Mouse (Mus musculus): ENCODE measurements around the gene Col4a2. TPM values are rescaled to one million over a fixed set of nuclear protein-coding genes. Genes with fewer than 3 reads are reported as not detected.

Gene Col4a2
- total RNA-seq, 1 experiment from 2014 or later, result 16.9 TPM

DNA sequence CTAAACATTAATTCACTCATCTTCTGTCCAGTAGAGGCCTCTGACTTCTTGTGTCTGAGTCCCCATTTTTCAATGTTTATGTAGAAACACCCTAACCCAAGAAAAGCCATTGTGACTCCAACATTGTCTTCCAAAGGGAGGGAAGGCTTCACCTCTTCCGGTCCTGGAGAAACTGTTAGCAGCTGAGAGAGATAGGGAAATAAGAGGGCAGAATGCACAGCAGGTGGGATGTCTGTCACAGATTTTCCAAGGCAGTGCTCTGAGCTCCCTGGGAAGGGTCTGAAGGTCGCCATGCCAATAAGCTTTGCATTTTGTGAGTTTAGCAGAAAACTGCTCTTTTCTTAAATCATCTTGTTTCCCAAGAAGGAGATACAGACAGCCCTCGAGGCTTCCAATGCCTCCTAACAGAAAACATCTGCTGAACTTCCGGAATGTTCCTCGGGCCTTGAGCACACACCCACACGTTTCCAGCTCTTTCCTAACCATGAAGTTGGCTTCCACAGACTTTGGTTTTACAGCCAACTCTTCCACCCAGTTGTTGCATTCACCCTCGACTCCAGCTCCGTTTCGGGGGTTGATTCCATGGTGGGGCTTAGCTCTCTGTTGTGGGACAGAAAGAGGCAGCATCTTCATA, 72.8 kb downstream of the Col4a2 start:
- ATAC-seq (replicated peaks in 1 of 2; ENCODE audit: insufficient read depth in 1 of 2, low FRiP score in 2 of 2, low TSS enrichment in 1 of 2, low read depth in 1 of 2, poor library complexity in 2 of 2, severe bottlenecking in 2 of 2), result no peak

GRCm38 (mm10) chr8:11387282-11387681, 74.7 kb downstream of the Col4a2 start:
- no peak for ATAC-seq (replicated peaks in 1 of 2; ENCODE audit: insufficient read depth in 1 of 2, low FRiP score in 2 of 2, low TSS enrichment in 1 of 2, low read depth in 1 of 2, poor library complexity in 2 of 2, severe bottlenecking in 2 of 2)

- ATAC-seq (replicated peaks in 1 of 2; ENCODE audit: insufficient read depth in 1 of 2, low FRiP score in 2 of 2, low TSS enrichment in 1 of 2, low read depth in 1 of 2, poor library complexity in 2 of 2, severe bottlenecking in 2 of 2), result no peak
Observed at GRCm38 (mm10) chr8:11389275-11390050, 76.9 kb downstream of the Col4a2 start.

DNA sequence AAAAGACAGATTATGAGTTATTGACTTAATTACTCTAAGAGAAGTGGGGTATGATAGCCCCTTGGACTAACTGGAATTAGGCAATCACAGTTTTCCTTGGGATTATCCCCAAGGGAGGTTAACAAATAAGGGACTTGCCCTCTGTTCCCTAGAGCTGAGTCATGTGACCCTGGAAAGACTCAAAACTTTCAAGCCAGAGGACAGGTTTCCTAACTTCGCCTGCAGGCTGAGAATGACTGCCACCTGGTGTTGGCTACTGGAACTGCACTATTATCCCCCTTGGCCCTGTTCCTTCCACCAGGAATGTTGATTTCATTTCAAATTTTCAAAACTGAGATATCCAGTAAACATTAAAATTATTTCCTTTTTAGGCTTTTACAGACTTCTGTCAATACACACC, 80.1 kb downstream of the Col4a2 start:
- ATAC-seq (replicated peaks in 1 of 2; ENCODE audit: insufficient read depth in 1 of 2, low FRiP score in 2 of 2, low TSS enrichment in 1 of 2, low read depth in 1 of 2, poor library complexity in 2 of 2, severe bottlenecking in 2 of 2), result 0 out of 4 replicates have a peak, but pooled peaks of 1 of the 2 experiments have one; percentile 26

DNA sequence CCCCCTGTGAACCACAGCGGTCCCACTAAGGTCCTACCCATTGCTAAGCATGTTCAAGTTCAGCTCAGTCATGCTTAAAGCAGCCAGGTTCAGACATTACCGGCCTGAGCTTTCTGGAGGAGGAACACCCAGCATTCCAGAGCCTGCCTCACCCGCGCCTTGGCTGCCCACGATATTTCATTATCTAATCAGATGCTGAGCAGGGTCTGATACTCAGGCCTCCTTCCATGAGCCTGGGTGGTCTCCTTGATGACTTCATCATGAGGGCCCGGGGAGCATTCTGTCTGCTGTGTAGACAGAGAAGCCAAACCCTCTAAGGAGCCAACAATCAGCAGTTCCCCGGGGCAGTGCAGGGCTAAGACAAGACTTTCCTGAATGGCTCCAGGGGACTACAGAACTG, 80.6 kb downstream of the Col4a2 start:
- peak; percentile 13 to 15; a peak in 2 of 4 replicates for ATAC-seq (replicated peaks in 1 of 2; ENCODE audit: insufficient read depth in 1 of 2, low FRiP score in 2 of 2, low TSS enrichment in 1 of 2, low read depth in 1 of 2, poor library complexity in 2 of 2, severe bottlenecking in 2 of 2)

GRCm38 (mm10) chr8:11393607-11394006, 81.0 kb downstream of the Col4a2 start:
- peak; percentile 51 to 60 for ATAC-seq (replicated peaks in 1 of 2; ENCODE audit: insufficient read depth in 1 of 2, low FRiP score in 2 of 2, low TSS enrichment in 1 of 2, low read depth in 1 of 2, poor library complexity in 2 of 2, severe bottlenecking in 2 of 2)

- no peak for ATAC-seq (replicated peaks in 1 of 2; ENCODE audit: insufficient read depth in 1 of 2, low FRiP score in 2 of 2, low TSS enrichment in 1 of 2, low read depth in 1 of 2, poor library complexity in 2 of 2, severe bottlenecking in 2 of 2)
Observed at GRCm38 (mm10) chr8:11394773-11395172, 82.2 kb downstream of the Col4a2 start.

DNA sequence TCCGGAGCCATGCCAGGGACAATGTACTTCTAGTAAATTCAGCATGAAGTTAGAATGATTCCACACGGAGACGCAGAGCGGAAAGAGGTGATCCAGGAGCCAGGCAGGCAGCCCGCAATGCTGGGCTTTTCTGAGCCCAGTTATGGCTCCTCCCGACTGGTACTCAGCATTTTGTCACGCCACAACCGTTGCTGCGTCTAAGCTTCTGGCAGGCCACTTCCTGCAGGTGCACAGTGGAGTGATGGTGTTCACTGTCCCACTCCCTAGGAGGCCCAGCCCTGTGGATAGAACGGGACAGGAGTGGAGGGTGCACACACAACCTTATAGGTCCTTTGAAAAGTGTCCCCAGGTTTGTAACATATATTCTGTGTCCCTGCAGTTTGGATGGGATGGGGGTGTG, 83.0 kb downstream of the Col4a2 start:
- ATAC-seq (replicated peaks in 1 of 2; ENCODE audit: insufficient read depth in 1 of 2, low FRiP score in 2 of 2, low TSS enrichment in 1 of 2, low read depth in 1 of 2, poor library complexity in 2 of 2, severe bottlenecking in 2 of 2), result peak; percentile 38 to 39; a peak in 2 of 4 replicates

DNA sequence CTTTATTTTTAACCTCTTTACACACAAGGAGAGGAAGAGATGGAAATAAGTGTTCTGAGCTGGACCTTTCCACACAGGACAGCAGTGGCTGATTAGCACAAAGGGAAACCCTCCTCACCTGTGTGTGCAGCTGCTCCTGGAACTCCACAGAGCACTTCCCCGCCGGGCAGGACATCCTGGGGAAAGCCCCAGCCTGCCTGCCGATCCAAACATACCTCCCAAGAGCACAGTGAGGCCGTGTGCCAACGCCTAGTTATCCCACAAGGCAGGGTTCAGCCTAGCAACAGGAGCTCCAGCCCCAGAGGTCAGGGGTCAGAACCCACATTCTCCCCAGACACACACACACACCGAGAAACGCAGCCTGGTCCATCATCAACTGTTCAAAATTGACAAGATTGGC, 83.5 kb downstream of the Col4a2 start:
- no peak for ATAC-seq (replicated peaks in 1 of 2; ENCODE audit: insufficient read depth in 1 of 2, low FRiP score in 2 of 2, low TSS enrichment in 1 of 2, low read depth in 1 of 2, poor library complexity in 2 of 2, severe bottlenecking in 2 of 2)

DNA sequence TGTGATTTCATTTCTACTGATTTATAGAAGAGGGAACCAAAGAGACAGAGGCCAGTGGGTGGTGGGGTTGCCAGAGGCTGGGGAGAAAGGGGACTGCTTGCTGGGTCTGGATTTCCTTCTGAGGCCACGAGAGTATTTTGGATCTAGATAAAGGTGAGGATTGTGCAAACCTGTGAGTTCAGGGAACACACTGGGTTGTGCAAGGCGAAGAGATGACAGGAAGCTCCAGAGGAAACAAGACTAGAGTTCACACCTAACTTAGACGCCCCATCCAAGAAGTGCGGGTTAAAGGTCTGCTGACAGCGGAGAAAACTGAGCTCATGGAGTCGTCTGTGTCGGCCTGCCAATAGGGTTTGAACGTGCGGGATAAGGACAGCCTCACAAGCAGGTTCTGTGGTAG, 84.5 kb downstream of the Col4a2 start:
- ATAC-seq (replicated peaks in 1 of 2; ENCODE audit: insufficient read depth in 1 of 2, low FRiP score in 2 of 2, low TSS enrichment in 1 of 2, low read depth in 1 of 2, poor library complexity in 2 of 2, severe bottlenecking in 2 of 2), result no peak

GRCm38 (mm10) chr8:11399706-11400105, 87.1 kb downstream of the Col4a2 start:
- no peak for ATAC-seq (replicated peaks in 1 of 2; ENCODE audit: insufficient read depth in 1 of 2, low FRiP score in 2 of 2, low TSS enrichment in 1 of 2, low read depth in 1 of 2, poor library complexity in 2 of 2, severe bottlenecking in 2 of 2)

- ATAC-seq (replicated peaks in 1 of 2; ENCODE audit: insufficient read depth in 1 of 2, low FRiP score in 2 of 2, low TSS enrichment in 1 of 2, low read depth in 1 of 2, poor library complexity in 2 of 2, severe bottlenecking in 2 of 2), result no peak
Observed at GRCm38 (mm10) chr8:11400244-11400643, 87.6 kb downstream of the Col4a2 start.

DNA sequence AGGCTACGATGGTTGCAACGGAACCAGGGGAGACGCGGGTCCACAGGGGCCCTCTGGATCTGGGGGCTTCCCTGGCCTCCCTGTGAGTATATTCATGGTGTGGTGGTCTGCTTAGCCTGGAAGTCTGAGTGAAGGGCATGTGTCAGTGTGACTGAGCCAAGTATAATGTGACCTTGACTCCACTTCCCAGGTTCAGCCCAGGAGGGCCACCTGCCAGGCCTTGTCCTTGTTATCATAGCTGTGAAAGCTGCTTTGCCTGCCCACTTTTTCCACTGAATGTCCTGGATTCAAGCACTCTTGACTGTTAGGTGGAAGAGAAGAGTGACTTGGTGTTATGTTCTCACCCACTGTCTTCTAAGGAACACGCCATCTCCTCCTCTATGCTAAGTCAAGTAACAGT, 88.6 kb downstream of the Col4a2 start:
- no peak for ATAC-seq (replicated peaks in 1 of 2; ENCODE audit: insufficient read depth in 1 of 2, low FRiP score in 2 of 2, low TSS enrichment in 1 of 2, low read depth in 1 of 2, poor library complexity in 2 of 2, severe bottlenecking in 2 of 2)

GRCm38 (mm10) chr8:11402220-11402619, 89.6 kb downstream of the Col4a2 start:
- no peak for ATAC-seq (replicated peaks in 1 of 2; ENCODE audit: insufficient read depth in 1 of 2, low FRiP score in 2 of 2, low TSS enrichment in 1 of 2, low read depth in 1 of 2, poor library complexity in 2 of 2, severe bottlenecking in 2 of 2)

GRCm38 (mm10) chr8:11403813-11404212, 91.2 kb downstream of the Col4a2 start:
- ATAC-seq (replicated peaks in 1 of 2; ENCODE audit: insufficient read depth in 1 of 2, low FRiP score in 2 of 2, low TSS enrichment in 1 of 2, low read depth in 1 of 2, poor library complexity in 2 of 2, severe bottlenecking in 2 of 2), result peak; percentile 71 to 84; a peak in 3 of 4 replicates

DNA sequence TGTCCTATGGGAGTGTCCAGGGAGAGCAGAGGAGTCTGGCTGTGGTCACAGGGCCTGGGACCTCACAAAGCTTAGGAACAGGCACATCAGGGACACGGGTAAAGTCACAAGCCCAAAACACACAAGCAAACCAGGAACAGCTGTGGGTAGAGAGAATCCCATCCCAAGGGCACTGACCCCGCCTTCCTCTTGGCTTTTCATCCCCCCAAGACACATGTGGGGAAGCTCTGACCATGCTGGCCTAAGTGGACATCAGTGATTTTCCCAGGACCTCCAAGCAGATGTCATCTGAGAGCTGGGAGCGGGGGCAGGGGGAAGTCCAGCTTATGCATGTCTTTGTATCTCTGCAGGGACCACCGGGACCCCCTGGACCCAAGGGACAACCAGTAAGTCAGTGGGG, 92.0 kb downstream of the Col4a2 start:
- no peak for ATAC-seq (replicated peaks in 1 of 2; ENCODE audit: insufficient read depth in 1 of 2, low FRiP score in 2 of 2, low TSS enrichment in 1 of 2, low read depth in 1 of 2, poor library complexity in 2 of 2, severe bottlenecking in 2 of 2)

- ATAC-seq (replicated peaks in 1 of 2; ENCODE audit: insufficient read depth in 1 of 2, low FRiP score in 2 of 2, low TSS enrichment in 1 of 2, low read depth in 1 of 2, poor library complexity in 2 of 2, severe bottlenecking in 2 of 2), result no peak
Observed at GRCm38 (mm10) chr8:11405722-11406481, 93.3 kb downstream of the Col4a2 start.

GRCm38 (mm10) chr8:11411504-11412124, 99.0 kb downstream of the Col4a2 start:
- no peak for ATAC-seq (replicated peaks in 1 of 2; ENCODE audit: insufficient read depth in 1 of 2, low FRiP score in 2 of 2, low TSS enrichment in 1 of 2, low read depth in 1 of 2, poor library complexity in 2 of 2, severe bottlenecking in 2 of 2)

Measured in hematopoietic stem cell, adult 5-6 weeks (primary cell).